Mouse (Mus musculus) lung, postnatal 0 days (tissue): ENCODE measurements around the gene Rai1.

Experiments
- CTCF ChIP-seq: IDR thresholded peaks from 2 replicates; pipeline ENCODE4 v1.5.1; 2016; ENCODE audit warnings: antibody characterized with exemption, mild to moderate bottlenecking
- EP300 ChIP-seq: IDR thresholded peaks from 2 replicates; pipeline ENCODE4 v1.6.1; 2016; ENCODE audit warnings: antibody characterized with exemption, mild to moderate bottlenecking, control low read depth

GRCm38 (mm10) chr11:60211152-60211551 lies 106.3 kb downstream of the Rai1 start:
- TF ChIP-seq CTCF: no peak
- no peak for TF ChIP-seq EP300
